Mouse (Mus musculus) central nervous system, embryonic 11.5 days (tissue): ENCODE measurements around the gene Lonrf2. TPM values are rescaled to one million over a fixed set of nuclear protein-coding genes. Genes with fewer than 3 reads are reported as not detected.

Experiments
- polyA plus RNA-seq: library from polyadenylated mRNA; depleted of rRNA; stranded (reverse); fragments of >200 nt; gene quantifications from 2 replicates; pipeline ENCODE4 v1.2.3, GENCODE M21; 2012; rRNA removed

Gene Lonrf2
- 8.3 and 8.8 TPM in 2 replicates for polyA plus RNA-seq

GRCm38 (mm10) chr1:38836477-38836872 is at the start of gene Lonrf2:
Lonrf2 (minus strand) TSS chr1:38836711.

Other genes starting within 250 kb of the Lonrf2 start
- 13.4 and 28.3 TPM in 2 replicates for gene Aff3, start 171.8 kb downstream of the Lonrf2 start, polyA plus RNA-seq
- gene Chst10, start 61.5 kb upstream of the Lonrf2 start, polyA plus RNA-seq, result 10.0 and 10.6 TPM in 2 replicates
- gene Nms, start 102.4 kb upstream of the Lonrf2 start, polyA plus RNA-seq, result 0.10 and 0.78 TPM in 2 replicates
- 89.7 and 269 TPM in 2 replicates for gene Pdcl3, start 148.9 kb upstream of the Lonrf2 start, polyA plus RNA-seq